Mouse (Mus musculus) midbrain, embryonic 13.5 days (tissue): ENCODE measurements around the gene Cmc2. TPM values are rescaled to one million over a fixed set of nuclear protein-coding genes. Genes with fewer than 3 reads are reported as not detected.

Experiments
- ATAC-seq: fragments of 200-750 bp; cut with Nextera tagmentation; 2 replicates; pipeline ENCODE4 v1.8.0; 2017; ENCODE audit warnings: mild to moderate bottlenecking, moderate TSS enrichment, moderate library complexity
- H3K27ac ChIP-seq: fragments of 300-500 bp; sonication (generic); 2 replicates; pipeline ENCODE4 v1.5.1; 2015; ENCODE audit warnings: inconsistent platforms, mild to moderate bottlenecking, moderate library complexity
- H3K27me3 ChIP-seq: fragments of 300-500 bp; sonication (generic); 2 replicates; pipeline ENCODE4 v1.6.1; 2015; ENCODE audit warnings: mild to moderate bottlenecking, inconsistent platforms
- H3K36me3 ChIP-seq: fragments of 300-500 bp; sonication (generic); 2 replicates; pipeline ENCODE4 v1.6.1; 2015; ENCODE audit warnings: mild to moderate bottlenecking, inconsistent platforms
- H3K4me1 ChIP-seq: fragments of 300-500 bp; sonication (generic); replicated peaks from 2 replicates; pipeline ENCODE4 v1.6.1; 2015; ENCODE audit warnings: inconsistent platforms
- H3K4me2 ChIP-seq: fragments of 300-500 bp; sonication (generic); replicated peaks from 2 replicates; pipeline ENCODE4 v1.6.1; 2015; ENCODE audit warnings: moderate library complexity, mild to moderate bottlenecking, inconsistent platforms
- H3K4me3 ChIP-seq: fragments of 300-500 bp; sonication (generic); replicated peaks from 2 replicates; pipeline ENCODE4 v1.5.1; 2015; ENCODE audit warnings: mild to moderate bottlenecking, inconsistent platforms
- H3K9ac ChIP-seq: fragments of 300-500 bp; sonication (generic); replicated peaks from 2 replicates; pipeline ENCODE4 v1.6.1; 2015; ENCODE audit warnings: mild to moderate bottlenecking, inconsistent platforms
- H3K9me3 ChIP-seq: fragments of 300-500 bp; sonication (generic); 2 replicates; pipeline ENCODE4 v1.6.1; 2016; ENCODE audit warnings: mild to moderate bottlenecking, inconsistent platforms
- WGBS: fragments of 180-500 bp; shearing (Covaris S2); methylation state at CpG from one replicate; pipeline ENCODE4 v1.1.7; 2015; 5-methylcytosine and 5-hydroxymethylcytosine counted together
- polyA plus RNA-seq: library from polyadenylated mRNA; unstranded; fragments of >200 nt; fragmentation: Nextera tagmentation; extraction: Ambion mirVana; gene quantifications from 2 replicates; pipeline ENCODE4 v1.2.1, GENCODE M21; 2015

Gene Cmc2
- polyA plus RNA-seq, 1 experiment from 2014 or later: 45.1 TPM

DNA sequence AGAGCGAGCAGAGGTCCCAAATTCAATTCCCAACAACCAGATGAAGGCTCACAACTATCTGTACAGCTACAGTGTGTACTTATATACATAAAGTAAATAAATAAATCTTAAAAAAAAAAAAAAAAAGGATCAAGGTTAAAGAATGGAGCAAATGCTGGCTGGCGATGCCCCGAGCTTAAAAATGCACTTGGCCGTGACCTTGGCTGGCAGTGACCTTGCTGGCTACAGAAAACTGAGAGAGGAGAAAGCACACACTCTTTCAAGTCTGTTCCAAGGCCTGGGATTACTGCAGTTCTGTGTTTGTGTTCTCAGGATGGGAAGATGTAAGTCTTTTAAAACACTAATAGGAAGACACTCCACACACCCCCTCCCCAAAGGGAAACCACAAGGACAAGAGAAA, 16.5 kb downstream of the Cmc2 start:
- Histone ChIP-seq H3K9ac (no peak overlapping the region), H3K4me2 (no peak overlapping the region), H3K27ac (no peak overlapping the region), H3K4me1 (no peaks in the 10 kb centered on the region), H3K36me3 (peaks cover 12% of the 10 kb centered on the region; the same call in 1 of the 2 replicates), H3K9me3 (no peaks in the 10 kb centered on the region), H3K4me3 (no peak overlapping the region), H3K27me3 (no peaks in the 10 kb centered on the region)
- 93% methylated on average over 4 of the region's 4 CpGs for WGBS
- no peak for ATAC-seq

DNA sequence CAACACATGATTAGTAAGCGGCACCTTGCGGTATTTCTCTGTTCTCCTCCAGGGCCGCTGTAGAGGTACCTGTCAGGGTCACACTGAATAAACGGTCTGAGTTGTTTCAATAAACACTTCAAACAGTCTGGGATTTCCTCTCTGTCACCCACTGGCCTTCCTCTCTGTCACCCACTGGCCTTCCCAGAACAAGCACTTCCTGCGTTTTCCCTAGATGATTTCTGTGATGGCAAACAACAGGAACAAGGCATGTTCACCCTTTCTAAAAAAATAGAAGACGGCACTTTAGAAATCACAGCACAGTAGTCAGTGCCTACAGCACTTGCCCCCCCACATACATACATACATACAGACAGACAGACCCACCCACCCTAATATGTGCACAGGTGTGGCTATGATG, 25.7 kb downstream of the Cmc2 start:
- no peak overlapping the region for H3K4me3 ChIP-seq
- peaks cover 14% of the 10 kb centered on the region for H3K36me3 ChIP-seq
- H3K9me3 ChIP-seq: no peaks in the 10 kb centered on the region
- H3K4me1 ChIP-seq: no peaks in the 10 kb centered on the region
- no peak overlapping the region for H3K27ac ChIP-seq
- no peaks in the 10 kb centered on the region for H3K27me3 ChIP-seq
- WGBS: 92% methylated on average over 6 of the region's 6 CpGs
- no peak overlapping the region for H3K9ac ChIP-seq
- H3K4me2 ChIP-seq: no peak overlapping the region
- ATAC-seq: no peak

DNA sequence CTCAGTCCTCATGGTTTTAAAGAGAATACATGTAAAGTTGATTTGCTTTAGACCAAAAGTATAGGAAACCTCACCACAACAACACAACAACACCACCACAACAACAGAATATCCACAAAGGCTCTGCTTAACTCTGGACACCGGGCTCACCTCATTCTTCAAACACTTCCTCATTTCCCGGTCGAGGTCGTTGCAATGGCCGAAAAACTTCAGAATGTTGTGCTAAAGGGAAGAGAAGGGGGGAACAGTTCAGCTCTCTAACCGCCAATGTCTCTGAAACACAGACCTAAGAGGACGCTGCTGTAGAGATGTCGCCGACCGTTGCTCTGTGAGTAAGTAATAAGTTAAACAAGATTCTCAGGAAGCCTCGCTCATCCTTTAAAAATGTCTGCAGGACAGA, 27.3 kb downstream of the Cmc2 start:
- no peak for ATAC-seq
- H3K36me3 ChIP-seq: peaks cover 14% of the 10 kb centered on the region
- no peaks in the 10 kb centered on the region for H3K27me3 ChIP-seq
- H3K4me3 ChIP-seq: no peak overlapping the region
- no peaks in the 10 kb centered on the region for H3K9me3 ChIP-seq
- H3K4me1 ChIP-seq: no peaks in the 10 kb centered on the region
- 94% methylated on average over 11 of the region's 11 CpGs for WGBS
- H3K4me2 ChIP-seq: no peak overlapping the region
- no peak overlapping the region for H3K9ac ChIP-seq
- H3K27ac ChIP-seq: no peak overlapping the region

GRCm38 (mm10) chr8:116892636-116893035, 28.6 kb downstream of the Cmc2 start:
- H3K4me3 ChIP-seq: no peak overlapping the region
- WGBS: 85% methylated on average over 9 of the region's 9 CpGs
- H3K9ac ChIP-seq: no peak overlapping the region
- no peak overlapping the region for H3K4me2 ChIP-seq
- H3K4me1 ChIP-seq: no peaks in the 10 kb centered on the region
- ATAC-seq: no peak
- H3K27me3 ChIP-seq: no peaks in the 10 kb centered on the region
- H3K27ac ChIP-seq: no peak overlapping the region
- H3K9me3 ChIP-seq: no peaks in the 10 kb centered on the region
- peaks cover 22% of the 10 kb centered on the region for H3K36me3 ChIP-seq

GRCm38 (mm10) chr8:116892130-116892529, 29.1 kb downstream of the Cmc2 start:
- H3K27ac ChIP-seq: no peak overlapping the region
- no peak overlapping the region for H3K9ac ChIP-seq
- no peak overlapping the region for H3K4me2 ChIP-seq
- no peaks in the 10 kb centered on the region for H3K27me3 ChIP-seq
- no peak overlapping the region for H3K4me3 ChIP-seq
- WGBS: 94% methylated on average over 3 of the region's 3 CpGs
- no peak for ATAC-seq
- peaks cover 22% of the 10 kb centered on the region for H3K36me3 ChIP-seq
- H3K9me3 ChIP-seq: no peaks in the 10 kb centered on the region
- H3K4me1 ChIP-seq: no peaks in the 10 kb centered on the region

DNA sequence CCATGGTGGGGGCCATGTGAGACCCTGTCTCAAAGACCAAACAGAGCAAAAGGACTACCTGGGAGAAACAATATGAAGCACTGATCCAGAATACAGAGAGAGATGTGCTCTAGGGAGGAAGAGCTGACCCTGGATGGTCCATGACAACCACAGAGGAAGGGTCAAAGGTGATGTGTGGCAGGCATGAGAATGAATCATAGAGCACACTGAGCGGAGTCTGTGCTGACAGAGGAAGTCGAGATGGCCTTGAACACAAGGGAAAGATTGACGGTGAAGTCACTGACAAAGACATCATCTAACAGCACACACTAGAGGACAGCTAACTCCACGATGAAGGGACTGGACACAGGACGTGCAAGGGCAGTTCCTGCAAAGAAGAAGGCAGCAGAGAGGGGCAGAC, 29.8 kb downstream of the Cmc2 start:
- no peak for ATAC-seq
- Histone ChIP-seq H3K4me3 (no peak overlapping the region), H3K4me2 (no peak overlapping the region), H3K9ac (no peak overlapping the region), H3K9me3 (no peaks in the 10 kb centered on the region), H3K27me3 (no peaks in the 10 kb centered on the region), H3K27ac (no peak overlapping the region), H3K36me3 (peaks cover 29% of the 10 kb centered on the region), H3K4me1 (no peaks in the 10 kb centered on the region)
- 92% methylated on average over 5 of the region's 5 CpGs for WGBS

- H3K27me3 ChIP-seq: no peaks in the 10 kb centered on the region
- H3K27ac ChIP-seq: no peak overlapping the region
- no peaks in the 10 kb centered on the region for H3K4me1 ChIP-seq
- no peak overlapping the region for H3K4me2 ChIP-seq
- peaks cover 29% of the 10 kb centered on the region for H3K36me3 ChIP-seq
- H3K4me3 ChIP-seq: no peak overlapping the region
- no peak overlapping the region for H3K9ac ChIP-seq
- WGBS: 81% methylated on average over 4 of the region's 4 CpGs
- no peaks in the 10 kb centered on the region for H3K9me3 ChIP-seq
- ATAC-seq: no peak
Measured at GRCm38 (mm10) chr8:116887813-116888212, 33.4 kb downstream of the Cmc2 start.

DNA sequence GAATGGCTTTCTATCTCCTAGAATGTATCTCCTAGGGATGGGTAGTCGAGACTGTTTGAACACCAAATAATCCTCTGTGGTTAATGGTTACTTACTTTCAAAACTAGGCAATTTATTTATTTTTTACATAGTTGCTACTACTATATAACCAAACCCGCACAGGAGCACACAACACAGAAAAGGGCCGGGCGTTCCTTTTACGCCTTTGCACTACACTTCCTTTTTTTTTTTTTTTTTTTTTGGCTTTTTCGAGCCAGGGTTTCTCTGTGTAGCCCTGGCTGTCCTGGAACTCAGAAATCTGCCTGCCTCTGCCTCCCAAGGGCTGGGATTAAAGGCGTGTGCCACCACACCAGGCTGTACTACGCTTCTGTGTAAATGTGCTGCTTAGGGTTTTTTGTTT, 39.9 kb downstream of the Cmc2 start:
- no peaks in the 10 kb centered on the region for H3K27me3 ChIP-seq
- 93% methylated on average over 8 of the region's 8 CpGs for WGBS
- no peak overlapping the region for H3K4me2 ChIP-seq
- no peaks in the 10 kb centered on the region for H3K9me3 ChIP-seq
- no peak for ATAC-seq
- no peak overlapping the region for H3K27ac ChIP-seq
- H3K36me3 ChIP-seq: peaks cover 9% of the 10 kb centered on the region
- no peak overlapping the region for H3K9ac ChIP-seq
- no peaks in the 10 kb centered on the region for H3K4me1 ChIP-seq
- H3K4me3 ChIP-seq: no peak overlapping the region

DNA sequence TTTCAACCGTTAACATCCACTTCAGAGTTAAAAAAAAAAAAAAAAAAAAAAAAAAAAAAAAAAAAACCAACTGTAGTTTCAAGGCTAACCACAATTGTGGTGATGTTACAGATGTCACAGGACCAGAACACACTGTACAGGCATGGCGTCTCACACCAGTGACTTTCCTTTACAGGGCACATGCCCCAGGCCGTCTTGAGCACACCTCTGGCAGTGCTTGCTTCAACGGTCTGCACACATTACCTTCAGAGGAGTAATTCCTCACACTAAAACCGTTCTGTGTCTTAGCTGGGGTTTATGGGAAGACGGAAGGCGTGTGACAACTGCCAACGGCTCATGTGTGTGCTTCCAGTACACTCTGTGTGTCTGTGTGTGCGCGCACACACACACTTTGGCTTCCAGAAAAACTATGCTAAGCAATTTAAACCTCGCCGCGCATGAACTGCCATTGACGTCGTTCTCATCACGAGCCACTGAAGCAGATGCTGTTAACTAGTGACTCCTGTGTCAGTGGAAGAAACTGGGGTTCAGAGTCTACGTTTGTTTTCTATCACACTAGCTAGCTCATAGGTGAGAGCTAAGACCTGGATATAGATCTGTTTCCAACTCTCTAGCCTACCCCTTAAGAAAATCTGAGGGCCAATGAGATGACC, 45.3 kb downstream of the Cmc2 start:
- Histone ChIP-seq H3K9ac (no peak overlapping the region), H3K4me1 (no peaks in the 10 kb centered on the region), H3K9me3 (no peaks in the 10 kb centered on the region), H3K27me3 (no peaks in the 10 kb centered on the region), H3K4me3 (no peak overlapping the region), H3K36me3 (no peaks in the 10 kb centered on the region), H3K4me2 (no peak overlapping the region), H3K27ac (no peak overlapping the region)
- ATAC-seq: no peak
- 86% methylated on average over 17 of the region's 17 CpGs for WGBS

DNA sequence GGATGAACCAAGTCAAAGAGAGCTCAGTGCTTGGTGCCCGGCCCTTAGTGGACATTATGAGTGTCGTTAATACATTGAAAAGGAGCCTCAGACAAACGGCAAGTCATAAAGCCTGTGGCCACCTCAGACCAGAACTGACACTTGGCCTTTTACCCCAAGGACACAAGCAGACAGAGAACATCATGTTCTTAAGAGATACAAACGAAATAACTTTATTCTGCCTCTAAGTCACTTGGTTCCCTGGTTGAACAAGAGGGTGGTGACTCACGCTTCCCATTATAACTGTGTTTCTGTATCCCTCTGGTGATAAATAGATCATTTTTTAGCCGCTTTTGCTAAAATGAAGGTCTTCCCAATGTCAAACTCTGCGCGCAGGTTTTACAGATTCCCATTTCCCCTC, 47.3 kb downstream of the Cmc2 start:
- H3K27ac ChIP-seq: no peak overlapping the region
- 87% methylated on average over 8 of the region's 8 CpGs for WGBS
- H3K9ac ChIP-seq: no peak overlapping the region
- H3K4me2 ChIP-seq: no peak overlapping the region
- H3K36me3 ChIP-seq: no peaks in the 10 kb centered on the region
- no peaks in the 10 kb centered on the region for H3K27me3 ChIP-seq
- no peak overlapping the region for H3K4me3 ChIP-seq
- H3K4me1 ChIP-seq: no peaks in the 10 kb centered on the region
- no peak for ATAC-seq
- H3K9me3 ChIP-seq: no peaks in the 10 kb centered on the region

DNA sequence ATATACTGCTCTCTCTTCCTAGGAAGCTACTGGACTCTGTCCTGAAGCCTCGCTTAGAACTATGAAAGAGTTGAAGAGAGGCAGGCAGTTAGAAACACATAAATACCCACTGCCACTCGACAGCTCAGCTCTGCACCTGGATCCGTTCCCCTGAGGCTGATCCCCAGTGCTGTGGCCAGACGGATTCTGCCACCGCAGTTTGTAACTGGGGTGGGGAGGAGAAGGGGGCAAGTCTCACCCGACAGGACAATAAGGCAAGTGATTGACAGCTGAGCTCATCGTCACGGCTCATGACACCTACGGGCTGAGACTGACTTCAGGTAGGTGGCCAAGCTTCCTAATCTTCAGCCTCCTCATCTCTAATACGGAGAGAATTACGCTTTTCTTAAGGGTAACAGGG, 47.7 kb downstream of the Cmc2 start:
- no peaks in the 10 kb centered on the region for H3K9me3 ChIP-seq
- WGBS: 77% methylated on average over 11 of the region's 11 CpGs
- no peaks in the 10 kb centered on the region for H3K36me3 ChIP-seq
- no peak overlapping the region for H3K4me2 ChIP-seq
- H3K4me1 ChIP-seq: no peaks in the 10 kb centered on the region
- H3K27ac ChIP-seq: no peak overlapping the region
- H3K4me3 ChIP-seq: no peak overlapping the region
- H3K27me3 ChIP-seq: no peaks in the 10 kb centered on the region
- ATAC-seq: no peak
- H3K9ac ChIP-seq: no peak overlapping the region

GRCm38 (mm10) chr8:116872761-116873342, 48.4 kb downstream of the Cmc2 start:
- no peak for ATAC-seq
- Histone ChIP-seq H3K27me3 (no peaks in the 10 kb centered on the region), H3K4me3 (no peak overlapping the region), H3K4me1 (no peaks in the 10 kb centered on the region), H3K9me3 (no peaks in the 10 kb centered on the region), H3K4me2 (no peak overlapping the region), H3K36me3 (no peaks in the 10 kb centered on the region), H3K27ac (no peak overlapping the region), H3K9ac (no peak overlapping the region)
- WGBS: 73% methylated on average over 2 of the region's 2 CpGs

GRCm38 (mm10) chr8:116868699-116869098, 52.6 kb downstream of the Cmc2 start:
- no peak overlapping the region for H3K4me3 ChIP-seq
- no peak overlapping the region for H3K4me2 ChIP-seq
- peaks cover 9% of the 10 kb centered on the region for H3K27me3 ChIP-seq
- 48% methylated on average over 4 of the region's 4 CpGs for WGBS
- no peak overlapping the region for H3K9ac ChIP-seq
- H3K36me3 ChIP-seq: no peaks in the 10 kb centered on the region
- H3K4me1 ChIP-seq: no peaks in the 10 kb centered on the region
- H3K27ac ChIP-seq: no peak overlapping the region
- H3K9me3 ChIP-seq: no peaks in the 10 kb centered on the region
- ATAC-seq: 0 out of 2 replicates have a peak, but pooled peaks have one; percentile 27
